Mouse (Mus musculus) forebrain, embryonic 16.5 days (tissue): ENCODE data around the gene Serpina3i. TPM values are rescaled to one million over a fixed set of nuclear protein-coding genes. Genes with fewer than 3 reads are reported as not detected.

Experiments used
- ATAC-seq: fragments of 200-750 bp; cut with Nextera tagmentation; 2 replicates; pipeline ENCODE4 v1.8.0; 2017; ENCODE audit warnings: mild to moderate bottlenecking, moderate library complexity
- H3K27ac ChIP-seq: fragments of 300-500 bp; sonication (generic); 2 replicates; pipeline ENCODE4 v1.5.1; 2014; ENCODE audit warnings: low read length, control low read depth
- H3K27me3 ChIP-seq: fragments of 300-500 bp; sonication (generic); replicated peaks from 2 replicates; pipeline ENCODE4 v1.6.1; 2014; ENCODE audit warnings: low read length; ENCODE audit not compliant: control insufficient read depth, insufficient read depth
- H3K36me3 ChIP-seq: fragments of 300-500 bp; sonication (generic); 2 replicates; pipeline ENCODE4 v1.6.1; 2014; ENCODE audit not compliant: control insufficient read depth, insufficient read depth
- H3K4me1 ChIP-seq: fragments of 300-500 bp; sonication (generic); replicated peaks from 2 replicates; pipeline ENCODE4 v1.6.1; 2014; ENCODE audit warnings: low read length; ENCODE audit not compliant: control insufficient read depth, insufficient read depth
- H3K4me2 ChIP-seq: fragments of 300-500 bp; sonication (generic); 2 replicates; pipeline ENCODE4 v1.6.1; 2014; ENCODE audit warnings: mild to moderate bottlenecking, low read length, control low read depth
- H3K4me3 ChIP-seq: fragments of 300-500 bp; sonication (generic); replicated peaks from 2 replicates; pipeline ENCODE4 v1.5.1; 2014; ENCODE audit warnings: mild to moderate bottlenecking, low read length, control low read depth
- H3K9ac ChIP-seq: fragments of 300-500 bp; sonication (generic); replicated peaks from 2 replicates; pipeline ENCODE4 v1.6.1; 2014; ENCODE audit warnings: low read depth, low read length, control low read depth
- H3K9me3 ChIP-seq: fragments of 300-500 bp; sonication (generic); 2 replicates; pipeline ENCODE4 v1.6.1; 2016; ENCODE audit warnings: low read length; ENCODE audit not compliant: control insufficient read depth
- WGBS: fragments of 180-500 bp; shearing (Covaris S2); extraction: QIAGEN DNeasy Blood & Tissue Kit; methylation state at CpG from one replicate; pipeline ENCODE4 v1.1.7; 2014; 5-methylcytosine and 5-hydroxymethylcytosine counted together
- polyA plus RNA-seq: library from polyadenylated mRNA; unstranded; fragments of >200 nt; fragmentation: Nextera tagmentation; extraction: Ambion mirVana; gene quantifications from 2 replicates; pipeline ENCODE4 v1.2.1, GENCODE M21; 2015

The Serpina3i gene
- not detected in 2 replicates for polyA plus RNA-seq

DNA sequence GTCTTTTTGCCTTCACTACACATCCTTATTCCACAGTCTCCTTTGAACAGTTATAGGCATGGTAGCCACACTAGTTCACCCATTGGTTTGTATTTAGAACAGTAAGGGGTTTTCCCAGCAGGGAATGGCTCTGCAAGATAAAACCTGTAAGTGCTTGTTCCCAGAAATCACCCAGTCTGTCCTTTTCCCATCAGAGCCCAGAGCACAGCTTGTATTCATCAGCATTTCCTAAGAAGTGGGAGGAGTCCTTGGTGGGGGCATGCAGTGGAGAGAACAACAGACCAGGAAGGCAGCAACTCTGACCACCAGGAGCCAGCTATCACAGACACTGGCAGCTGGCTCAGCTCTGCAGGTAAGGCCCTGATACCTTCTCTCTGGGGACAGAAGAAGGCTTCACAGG, at the start of gene Serpina3i:
Serpina3i (plus strand) TSS at position 260 of the 400 bp plus-strand sequence.
- H3K4me3 ChIP-seq = no peak within 1 kb of the TSS
- H3K36me3 ChIP-seq = no peaks in the 10 kb centered on the region
- no peaks in the 10 kb centered on the region for H3K27me3 ChIP-seq
- no peaks in the 10 kb centered on the region for H3K9me3 ChIP-seq
- no peaks in the 10 kb centered on the region for H3K4me1 ChIP-seq
- no peak within 1 kb of the TSS for H3K9ac ChIP-seq
- no peak within 1 kb of the TSS for H3K27ac ChIP-seq
- no peak within 1 kb of the TSS for H3K4me2 ChIP-seq
- no peak for ATAC-seq

DNA sequence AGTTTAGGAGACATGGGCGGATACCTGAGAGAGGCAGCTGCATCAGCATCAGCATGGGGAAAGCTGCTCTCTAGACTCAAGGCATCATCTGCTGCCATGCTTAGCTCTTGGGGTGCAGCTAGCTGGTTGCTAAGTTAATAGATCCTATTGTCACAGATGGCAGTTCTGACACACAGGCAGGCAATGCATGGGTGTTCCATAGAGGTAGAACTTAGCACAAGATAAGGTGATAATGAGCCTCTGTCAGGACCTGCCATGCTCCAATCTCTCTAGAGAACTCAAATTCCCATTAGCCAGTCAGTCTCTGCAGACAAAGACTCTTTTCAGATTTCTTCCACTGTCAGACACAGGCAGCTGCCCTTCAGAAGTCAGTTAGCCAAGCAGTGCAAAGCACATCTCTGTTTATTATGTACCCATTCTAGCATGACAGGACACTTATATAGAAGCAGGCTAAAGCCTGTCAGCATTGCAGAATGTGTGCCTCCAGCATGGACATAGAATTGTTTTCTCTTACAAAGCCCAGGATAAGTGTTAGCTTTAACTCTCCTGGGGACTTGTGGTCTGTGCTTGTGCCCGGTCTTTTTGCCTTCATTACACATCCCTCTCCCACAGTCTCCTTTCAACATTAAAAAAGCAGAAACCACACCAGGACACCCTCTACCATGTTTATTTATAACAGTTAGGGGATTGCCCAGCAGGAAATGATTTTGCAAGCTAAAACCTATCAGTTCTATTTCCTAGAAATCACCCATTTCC, 49.1 kb upstream of the Serpina3i start:
- H3K4me2 ChIP-seq = no peak overlapping the region
- no peaks in the 10 kb centered on the region for H3K36me3 ChIP-seq
- no peaks in the 10 kb centered on the region for H3K9me3 ChIP-seq
- no peaks in the 10 kb centered on the region for H3K4me1 ChIP-seq
- H3K27ac ChIP-seq = no peak overlapping the region
- ATAC-seq = no peak
- no peak overlapping the region for H3K4me3 ChIP-seq
- WGBS = 55% methylated on average over 2 of the region's 2 CpGs
- no peak overlapping the region for H3K9ac ChIP-seq
- no peaks in the 10 kb centered on the region for H3K27me3 ChIP-seq

DNA sequence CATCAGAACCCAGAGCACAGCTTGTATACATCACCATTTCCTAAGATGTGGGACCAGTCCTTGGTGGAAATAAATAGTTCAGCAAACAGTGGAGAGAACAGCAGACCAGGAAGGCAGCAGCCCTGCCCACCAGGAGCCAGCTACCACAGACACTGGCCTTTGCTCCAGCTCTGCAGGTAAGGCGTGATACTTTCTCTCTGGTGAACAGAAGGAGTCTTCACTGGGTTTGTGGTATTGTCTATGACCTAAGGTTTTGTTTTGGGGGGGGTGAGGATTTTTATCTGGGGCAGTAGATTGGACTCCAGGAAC, 48.5 kb upstream of the Serpina3i start, which contains the start of gene Serpina3f:
Serpina3f (plus strand) TSS at position 100 of the 309 bp plus-strand sequence.
- H3K4me1 ChIP-seq = no peaks in the 10 kb centered on the region
- WGBS = 72% methylated on average over 1 of the region's 1 CpGs
- no peak for ATAC-seq
- no peak within 1 kb of the TSS for H3K4me3 ChIP-seq
- no peak within 1 kb of the TSS for H3K4me2 ChIP-seq
- no peak within 1 kb of the TSS for H3K27ac ChIP-seq
- H3K9me3 ChIP-seq = no peaks in the 10 kb centered on the region
- no peaks in the 10 kb centered on the region for H3K27me3 ChIP-seq
- no peak within 1 kb of the TSS for H3K9ac ChIP-seq
- no peaks in the 10 kb centered on the region for H3K36me3 ChIP-seq

- ATAC-seq = no peak
- Histone ChIP-seq H3K27ac (no peak overlapping the region), H3K36me3 (no peaks in the 10 kb centered on the region), H3K27me3 (no peaks in the 10 kb centered on the region), H3K4me2 (no peak overlapping the region), H3K4me3 (no peak overlapping the region), H3K4me1 (no peaks in the 10 kb centered on the region), H3K9ac (no peak overlapping the region), H3K9me3 (no peaks in the 10 kb centered on the region)
- 95% methylated on average over 1 of the region's 1 CpGs for WGBS
Measured at GRCm38 (mm10) chr12:104215249-104215648, 47.7 kb upstream of the Serpina3i start.

GRCm38 (mm10) chr12:104221616-104222015, 41.3 kb upstream of the Serpina3i start:
- Histone ChIP-seq H3K27me3 (no peaks in the 10 kb centered on the region), H3K9me3 (no peaks in the 10 kb centered on the region), H3K36me3 (no peaks in the 10 kb centered on the region), H3K27ac (no peak overlapping the region), H3K4me1 (no peaks in the 10 kb centered on the region), H3K4me2 (no peak overlapping the region), H3K4me3 (no peak overlapping the region), H3K9ac (no peak overlapping the region)
- 81% methylated on average over 1 of the region's 1 CpGs for WGBS
- no peak for ATAC-seq

GRCm38 (mm10) chr12:104223690-104224089, 39.2 kb upstream of the Serpina3i start:
- 70% methylated on average over 1 of the region's 1 CpGs for WGBS
- no peaks in the 10 kb centered on the region for H3K4me1 ChIP-seq
- ATAC-seq = no peak

DNA sequence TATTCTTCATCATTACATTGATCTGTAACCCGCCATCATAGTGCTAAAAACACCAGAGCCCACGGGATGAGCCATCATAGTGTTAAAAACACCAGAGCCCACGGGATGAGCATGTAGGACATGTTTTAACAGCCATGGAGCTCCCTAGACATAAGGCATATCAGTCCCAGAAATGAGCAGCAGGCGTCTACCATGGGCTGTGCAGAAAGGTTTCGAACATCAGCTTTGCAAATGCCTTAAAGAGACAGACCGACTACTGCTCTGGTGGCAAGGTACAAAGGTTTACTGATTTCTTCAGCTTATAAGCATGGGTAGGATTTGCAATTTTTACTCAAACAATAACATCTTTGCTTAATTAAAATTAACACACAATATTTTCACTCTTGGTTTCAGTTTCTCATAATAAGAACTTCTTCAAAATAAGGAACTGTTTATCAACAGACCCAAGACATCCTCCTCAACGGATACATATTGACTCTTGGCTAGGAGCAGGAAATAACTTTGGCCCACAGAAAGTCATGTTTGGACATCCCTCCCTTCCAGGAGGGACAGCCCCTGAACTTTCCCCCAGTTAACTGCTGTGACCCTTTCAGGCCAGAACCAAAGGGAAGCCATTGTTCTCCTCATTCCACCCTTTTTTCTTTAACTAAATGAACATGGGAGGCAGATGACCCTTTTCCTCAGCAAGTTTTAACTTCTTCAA, 38.2 kb upstream of the Serpina3i start:
- Histone ChIP-seq H3K9me3 (no peaks in the 10 kb centered on the region), H3K4me2 (no peak overlapping the region), H3K4me1 (no peaks in the 10 kb centered on the region), H3K27me3 (no peaks in the 10 kb centered on the region), H3K4me3 (no peak overlapping the region), H3K27ac (no peak overlapping the region), H3K36me3 (no peaks in the 10 kb centered on the region), H3K9ac (no peak overlapping the region)
- ATAC-seq = no peak
- WGBS = 70% methylated on average over 7 of the region's 7 CpGs

More at GRCm38 (mm10) chr12:104223690-104224089, 39.2 kb upstream of the Serpina3i start:
- Histone ChIP-seq H3K9me3 (no peaks in the 10 kb centered on the region), H3K27ac (no peak overlapping the region), H3K27me3 (no peaks in the 10 kb centered on the region), H3K4me3 (no peak overlapping the region), H3K9ac (no peak overlapping the region), H3K4me2 (no peak overlapping the region), H3K36me3 (no peaks in the 10 kb centered on the region)

GRCm38 (mm10) chr12:104230762-104231161, 32.2 kb upstream of the Serpina3i start:
- no peak overlapping the region for H3K27ac ChIP-seq
- no peaks in the 10 kb centered on the region for H3K27me3 ChIP-seq
- H3K36me3 ChIP-seq = no peaks in the 10 kb centered on the region
- H3K4me3 ChIP-seq = no peak overlapping the region
- ATAC-seq = no peak
- H3K9me3 ChIP-seq = no peaks in the 10 kb centered on the region
- H3K4me2 ChIP-seq = no peak overlapping the region
- WGBS = 82% methylated on average over 2 of the region's 2 CpGs
- H3K4me1 ChIP-seq = no peaks in the 10 kb centered on the region
- no peak overlapping the region for H3K9ac ChIP-seq

- no peaks in the 10 kb centered on the region for H3K27me3 ChIP-seq
- H3K36me3 ChIP-seq = no peaks in the 10 kb centered on the region
- no peak within 1 kb of the TSS for H3K4me2 ChIP-seq
- H3K4me1 ChIP-seq = no peaks in the 10 kb centered on the region
- H3K4me3 ChIP-seq = no peak within 1 kb of the TSS
- no peak within 1 kb of the TSS for H3K27ac ChIP-seq
- no peaks in the 10 kb centered on the region for H3K9me3 ChIP-seq
- ATAC-seq = no peak
- 79% methylated on average over 5 of the region's 5 CpGs for WGBS
- no peak within 1 kb of the TSS for H3K9ac ChIP-seq
Measured at GRCm38 (mm10) chr12:104235915-104236314, 27.0 kb upstream of the Serpina3i start, which contains the start of gene Serpina3g. Gene Serpina3g (plus strand): TSS chr12:104236245.
